Mouse (Mus musculus) olfactory bulb, adult 2 months (tissue): ENCODE measurements at regions not wholly inside any gene's neighbourhood (a gene's known extent, or its start where the extent isn't known, plus 50 kb on each side); places are given as distances from the start of the nearest gene placed in this dataset.
A peak's percentile ranks its signal among the peaks of the same experiment; 100 is the strongest.

Experiments used
- H3K27ac ChIP-seq: fragments of 200-500 bp; 2 replicates; pipeline ENCODE4 v1.5.1; 2012; ENCODE audit warnings: low read depth, low read length; ENCODE audit not compliant: insufficient read depth
- H3K4me1 ChIP-seq: fragments of 200-500 bp; 2 replicates; pipeline ENCODE4 v1.6.1; 2012; ENCODE audit warnings: low read length; ENCODE audit not compliant: control insufficient read depth, insufficient read depth
- H3K4me3 ChIP-seq: fragments of 200-500 bp; 2 replicates; pipeline ENCODE4 v1.5.1; 2012; ENCODE audit warnings: mild to moderate bottlenecking, low read depth, low read length, moderate library complexity; ENCODE audit not compliant: insufficient read depth
- CTCF ChIP-seq: fragments of 200-500 bp; IDR thresholded peaks from 2 replicates; pipeline ENCODE4 v1.5.1; 2012; ENCODE audit warnings: low read depth, mild to moderate bottlenecking, low read length, moderate library complexity; ENCODE audit not compliant: insufficient read depth
- POLR2A ChIP-seq: fragments of 200-500 bp; IDR thresholded peaks from 2 replicates; pipeline ENCODE4 v1.6.1; 2012; ENCODE audit warnings: mild to moderate bottlenecking, low read depth, low read length, moderate library complexity; ENCODE audit not compliant: insufficient read depth
- WGBS: fragments of 180-500 bp; shearing (Covaris S2); methylation state at CpG from one replicate; pipeline ENCODE4 v1.1.7; 2018; 5-methylcytosine and 5-hydroxymethylcytosine counted together

DNA sequence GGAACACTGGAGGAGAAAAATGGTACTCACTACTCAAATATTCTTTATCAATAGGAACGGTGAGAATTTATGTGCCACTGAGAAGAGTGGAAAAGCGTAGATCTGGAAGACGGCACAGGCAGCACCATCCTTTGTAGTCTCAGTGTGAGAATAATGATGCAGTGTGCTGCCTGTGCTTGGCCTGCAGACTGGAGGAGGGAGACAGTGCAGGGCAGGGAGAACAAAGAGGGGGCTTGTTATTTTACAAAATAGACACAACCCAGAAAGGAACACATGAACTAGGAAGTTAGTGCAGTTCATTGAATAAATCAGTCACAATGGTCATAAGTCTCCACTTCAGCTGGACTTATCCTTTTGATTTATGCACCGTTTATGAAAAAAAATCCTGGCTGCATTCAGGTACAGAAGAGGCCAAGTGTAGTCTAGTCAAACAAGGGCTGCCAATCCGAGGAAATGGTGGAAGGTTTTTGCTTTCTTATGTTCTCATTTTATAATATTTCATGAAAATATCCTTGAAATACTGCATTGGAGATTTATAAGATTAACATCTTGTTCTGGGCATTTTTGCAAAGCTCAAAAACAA, 190.0 kb upstream of the Meox2 start:
- H3K27ac ChIP-seq: no peak overlapping the region
- TF ChIP-seq CTCF (no peak), POLR2A (no peak)
- WGBS: 44% methylated on average over 5 of the region's 5 CpGs

DNA sequence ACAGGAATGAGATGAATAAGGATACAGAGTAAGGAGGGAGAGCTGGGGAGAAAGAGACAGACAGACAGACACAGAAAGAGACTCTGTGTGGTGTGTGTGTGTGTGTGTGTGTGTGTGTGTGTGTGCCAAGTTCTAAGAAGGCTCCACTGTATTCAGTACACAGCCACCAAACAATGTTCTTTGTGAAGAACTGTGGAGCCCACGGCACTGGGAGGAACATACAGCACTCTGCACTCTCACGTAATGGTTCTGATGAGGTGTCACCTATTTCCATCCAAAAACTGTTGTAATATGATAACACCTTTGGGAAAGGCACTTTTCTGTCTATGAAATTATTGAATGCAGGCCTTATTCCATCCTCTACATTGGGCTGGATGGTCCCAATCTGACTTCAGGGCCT, 184.8 kb upstream of the Meox2 start:
- no peak overlapping the region for H3K4me3 ChIP-seq
- no peak for TF ChIP-seq CTCF
- no peak overlapping the region for H3K27ac ChIP-seq
- WGBS: 83% methylated on average over 2 of the region's 2 CpGs
- no peaks in the 10 kb centered on the region for H3K4me1 ChIP-seq

More for the DNA sequence above, 190.0 kb upstream of the Meox2 start:
- Histone ChIP-seq H3K4me3 (no peak overlapping the region), H3K4me1 (no peaks in the 10 kb centered on the region)

DNA sequence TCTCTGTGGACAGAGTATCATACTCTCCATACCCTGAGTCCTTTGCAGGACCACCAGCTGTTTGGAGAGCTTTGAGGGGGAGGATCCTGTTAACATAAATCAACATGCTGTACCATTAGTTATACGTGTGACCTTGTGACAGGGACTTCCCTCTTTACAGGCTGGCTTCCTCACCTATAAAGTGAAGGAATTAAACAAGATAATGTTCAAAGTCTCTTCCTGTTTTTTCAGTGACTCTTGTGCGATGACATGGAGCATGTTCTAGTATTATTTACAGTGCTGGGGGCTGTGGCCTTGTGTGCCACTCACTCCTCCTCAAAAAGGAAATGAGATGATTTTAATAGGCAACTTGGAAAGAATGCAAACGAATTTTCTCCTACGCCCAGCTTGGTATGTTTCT, 182.1 kb upstream of the Meox2 start:
- Histone ChIP-seq H3K4me3 (no peak overlapping the region), H3K4me1 (no peaks in the 10 kb centered on the region), H3K27ac (no peak overlapping the region)
- WGBS: 75% methylated on average over 4 of the region's 4 CpGs
- TF ChIP-seq POLR2A (no peak), CTCF (no peak)

DNA sequence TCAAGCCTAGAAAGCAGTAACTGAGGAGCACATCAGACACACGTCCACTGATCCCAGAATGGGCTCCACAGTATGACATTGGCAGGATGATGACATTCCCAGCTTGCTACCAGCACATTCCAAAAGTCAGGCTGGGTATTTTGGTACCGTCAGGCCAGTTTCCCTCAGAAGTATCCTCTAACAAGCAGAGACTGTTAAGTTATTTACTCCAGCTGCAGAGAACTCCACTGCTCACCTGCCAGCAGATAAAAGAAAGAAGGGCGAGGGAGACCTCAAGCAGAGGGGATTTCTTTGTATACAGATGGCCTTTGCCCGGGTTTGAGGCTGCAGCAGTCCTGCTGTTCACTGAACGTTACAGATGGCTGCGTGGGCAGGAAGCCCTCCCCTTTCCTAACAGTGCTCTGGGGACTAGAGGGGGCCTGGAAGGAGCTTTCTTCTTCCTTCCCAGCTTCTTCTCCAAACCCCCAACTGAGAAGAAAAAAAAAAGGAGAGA, 175.2 kb upstream of the Meox2 start:
- 0 out of 2 replicates have a peak overlapping the region, but pooled peaks have one; percentile 21 for H3K27ac ChIP-seq
- H3K4me1 ChIP-seq: peaks cover 3% of the 10 kb centered on the region
- TF ChIP-seq CTCF (no peak), POLR2A (no peak)
- WGBS: 18% methylated on average over 6 of the region's 6 CpGs
- H3K4me3 ChIP-seq: no peak overlapping the region

DNA sequence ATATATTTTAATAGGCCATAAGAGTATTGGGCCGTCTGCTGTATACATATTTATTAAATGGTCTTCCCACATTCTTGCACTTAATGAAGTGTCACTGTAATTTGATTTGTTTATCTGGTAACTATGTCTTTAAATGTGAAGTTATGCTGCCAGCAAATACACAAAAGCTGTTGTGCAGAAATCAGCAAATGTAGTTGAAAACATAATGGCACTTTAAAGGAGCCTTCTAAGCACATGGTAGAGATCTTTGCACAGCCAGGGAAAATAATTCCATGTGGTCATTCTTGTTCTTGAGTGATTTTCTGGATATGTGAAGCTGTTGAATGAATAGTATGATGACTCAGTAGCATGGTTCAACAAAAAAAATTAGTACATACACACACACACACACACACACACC, 164.4 kb upstream of the Meox2 start:
- Histone ChIP-seq H3K4me1 (no peaks in the 10 kb centered on the region), H3K4me3 (no peak overlapping the region), H3K27ac (no peak overlapping the region)
- no peak for TF ChIP-seq CTCF
- TF ChIP-seq POLR2A: no peak
- WGBS: 96% methylated on average over 1 of the region's 1 CpGs

DNA sequence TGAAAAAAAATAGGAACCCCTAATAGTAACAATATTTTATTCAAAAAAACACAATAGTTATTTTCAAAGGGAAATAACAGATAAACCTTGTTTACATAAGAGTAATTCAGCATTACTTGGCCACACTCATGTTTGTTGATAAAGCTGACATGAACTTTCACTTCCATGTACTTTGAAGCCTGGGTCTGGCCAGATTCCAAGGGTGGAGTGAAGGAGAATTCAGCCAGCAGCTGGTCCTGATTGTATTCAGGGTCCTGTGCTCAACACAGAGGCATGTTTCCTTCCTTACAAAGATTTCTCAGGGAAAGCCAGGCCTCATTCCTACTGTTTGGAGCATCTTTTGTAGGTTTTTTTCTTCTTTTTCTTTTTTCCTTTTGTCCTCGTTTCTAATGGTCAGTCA, 162.4 kb upstream of the Meox2 start:
- 32% methylated on average over 1 of the region's 1 CpGs for WGBS
- H3K27ac ChIP-seq: no peak overlapping the region
- TF ChIP-seq POLR2A: no peak
- H3K4me1 ChIP-seq: no peaks in the 10 kb centered on the region
- H3K4me3 ChIP-seq: no peak overlapping the region

DNA sequence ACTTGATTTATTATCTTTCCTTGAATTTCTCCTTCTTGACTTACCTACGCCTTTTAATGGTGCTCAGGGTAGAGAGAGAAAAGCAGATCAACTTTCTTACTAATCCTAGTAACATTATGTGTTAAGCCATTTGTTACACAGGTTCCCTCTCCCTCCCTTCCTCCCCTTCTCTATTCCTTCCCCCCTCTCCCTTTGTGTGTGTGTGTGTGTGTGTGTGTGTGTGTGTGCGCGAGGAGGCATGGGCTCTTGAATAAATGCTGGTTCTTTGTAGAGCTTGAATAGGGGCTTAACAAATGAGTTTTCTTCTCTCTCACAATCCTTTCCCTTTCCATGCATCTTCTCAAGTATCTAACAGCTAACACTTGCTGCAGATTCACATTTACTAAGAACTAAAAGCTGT, 160.4 kb upstream of the Meox2 start:
- H3K27ac ChIP-seq: no peak overlapping the region
- no peak for TF ChIP-seq POLR2A
- no peak for TF ChIP-seq CTCF
- no peaks in the 10 kb centered on the region for H3K4me1 ChIP-seq
- H3K4me3 ChIP-seq: no peak overlapping the region
- 82% methylated on average over 3 of the region's 3 CpGs for WGBS

DNA sequence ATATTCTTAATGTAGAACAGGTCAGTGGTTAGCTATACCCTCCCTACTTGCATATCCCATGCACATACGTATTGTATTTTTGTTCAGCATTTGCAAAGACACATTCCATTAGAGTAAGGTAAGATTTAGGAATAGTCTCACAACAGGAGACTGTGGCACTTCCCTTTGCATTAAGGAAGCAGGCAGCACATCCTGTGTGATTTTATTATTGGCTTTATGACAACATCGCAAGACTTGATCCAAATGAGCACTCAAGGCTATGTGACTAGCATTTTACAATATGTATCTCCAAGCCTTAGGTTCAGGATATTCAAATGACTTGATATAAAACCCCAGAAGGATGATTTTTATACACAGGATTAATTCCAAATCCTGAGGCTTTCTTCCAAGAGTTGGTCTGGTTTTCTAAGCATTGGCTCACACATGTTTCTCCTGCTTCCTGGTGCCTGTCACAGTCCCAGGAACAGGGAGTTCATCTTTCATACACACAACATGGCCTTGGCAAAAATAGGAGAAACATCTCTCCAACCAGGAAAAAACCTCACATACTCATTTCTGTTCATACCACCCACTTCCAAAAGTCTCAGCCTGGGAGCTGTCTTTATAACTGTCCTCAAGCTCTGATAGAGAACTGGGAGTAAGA, 159.1 kb upstream of the Meox2 start:
- no peak overlapping the region for H3K27ac ChIP-seq
- WGBS: 94% methylated on average over 2 of the region's 2 CpGs
- no peaks in the 10 kb centered on the region for H3K4me1 ChIP-seq
- no peak overlapping the region for H3K4me3 ChIP-seq
- TF ChIP-seq CTCF (no peak), POLR2A (no peak)

DNA sequence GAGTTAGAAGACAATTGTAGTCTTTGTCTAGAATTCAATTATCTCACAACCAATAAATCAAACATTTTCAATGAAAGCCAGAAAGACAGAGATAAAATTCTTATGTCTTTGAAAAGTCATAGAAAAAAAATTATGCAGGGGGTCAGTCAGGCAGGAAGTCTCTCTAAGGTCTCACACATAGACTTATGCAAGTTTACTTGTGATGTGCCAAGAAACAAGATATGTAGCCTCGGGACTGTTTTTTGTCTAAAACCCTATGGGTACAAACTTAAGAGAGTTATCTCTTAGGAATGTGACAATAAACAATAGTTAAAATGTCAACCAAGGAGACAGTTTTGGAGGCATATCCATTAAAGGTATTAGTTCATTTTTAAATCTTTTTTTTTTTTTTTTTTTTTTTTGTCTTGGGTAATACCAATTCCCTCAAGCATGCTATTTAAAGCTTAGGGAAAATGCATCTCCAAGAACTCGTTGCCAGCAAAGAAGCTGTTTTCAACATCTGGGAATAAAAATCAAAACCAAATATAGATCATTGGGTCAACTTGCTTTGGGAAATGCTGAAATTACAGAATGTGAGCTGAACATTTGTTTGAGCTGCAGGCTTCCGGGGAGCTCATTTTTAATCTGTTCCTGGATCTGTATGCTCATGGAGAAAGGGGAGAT, 133.8 kb upstream of the Meox2 start:
- WGBS: 82% methylated on average over 3 of the region's 3 CpGs

More for the DNA sequence above, 133.8 kb upstream of the Meox2 start:
- TF ChIP-seq POLR2A (no peak), CTCF (no peak)
- H3K27ac ChIP-seq: no peak overlapping the region
- H3K4me1 ChIP-seq: no peaks in the 10 kb centered on the region
- H3K4me3 ChIP-seq: no peak overlapping the region
